Comparison of ENCODE assay signal across 11 mouse cellular contexts in genomic region chr17:29122817-29123216, GRCm38 (mm10). TPM values are rescaled to one million over a fixed set of nuclear protein-coding genes. Genes with fewer than 3 reads are reported as not detected.
DNase-seq lines count a peak whose midpoint lies in the region; TF ChIP-seq lines count a peak whose summit lies in the region.
"Had no signal": no experiment of that assay in that cellular context is flagged by ENCODE, and none has a peak within 500 bp of the region (broad histone marks: within the 10 kb centered on the region; RNA-seq: fewer than 3 reads in every experiment).

No protein-coding gene starts in this region.

- no peaks in the 10 kb centered on the region for H3K27me3 ChIP-seq in small intestine, adult 2 months (ENCODE audit: control insufficient read depth, insufficient read depth, low read length)

- no peak for TF ChIP-seq CTCF in small intestine, adult 2 months (IDR thresholded peaks at IDR 0.05; ENCODE audit: extremely low read depth, insufficient read length, insufficient replicate concordance, low read depth, low read length)

- peaks cover 17% of the 10 kb centered on the region for H3K4me1 ChIP-seq in small intestine, adult 2 months (ENCODE audit: control insufficient read depth, insufficient read depth, insufficient read length, low read length)
- H3K4me1 ChIP-seq: midbrain, embryonic 10.5 days had no signal

- peak overlapping the region; percentile 46 for H3K27ac ChIP-seq in small intestine, adult 2 months (ENCODE audit: insufficient read depth, low read depth, low read length)
- H3K27ac ChIP-seq: limb, embryonic 12.5 days; midbrain, embryonic 10.5 days had no signal

- no peaks in the 10 kb centered on the region for H3K36me3 ChIP-seq in small intestine, adult 2 months (ENCODE audit: control insufficient read depth, insufficient read depth, low read length)
- H3K36me3 ChIP-seq: limb, embryonic 12.5 days; midbrain, embryonic 10.5 days had no signal

- no peak overlapping the region for H3K4me3 ChIP-seq in small intestine, adult 2 months (ENCODE audit: low read depth, low read length)
- H3K4me3 ChIP-seq: limb, embryonic 12.5 days; midbrain, embryonic 10.5 days had no signal

- WGBS in small intestine, adult 2 months, result 18% methylated on average over 6 of the region's 6 CpGs

- DNase-seq in right cerebral cortex, postnatal 4 days, result peak; percentile 3
- DNase-seq in right cerebral cortex, adult 2 months (ENCODE audit: low spot score in 2 of 2), result no peak
- DNase-seq in adrenal gland, postnatal 25 days, result peak; percentile 61
- DNase-seq in kidney, adult 8-10 months, result peak; percentile 93 to 94
- no peak for DNase-seq in embryo, embryonic 10.5 days (ENCODE audit: low spot score)
- DNase-seq in cerebellum, postnatal 25 days, result no peak

- TF ChIP-seq POLR2A in small intestine, adult 2 months (IDR thresholded peaks at IDR 0.05; ENCODE audit: low read depth, low read length), result no peak

RNA-seq across cellular contexts. Expression of gene Rab44, which starts 8.9 kb away (rescaled TPM):
- total RNA-seq in adrenal gland, postnatal 25 days (2021), result 0.30 and 0.86 TPM in 2 replicates
- polyA plus RNA-seq in small intestine, adult 2 months (2012; rRNA removed), result 0.37 and 2.5 TPM in 2 replicates
- polyA plus RNA-seq: inflammation-experienced regulatory T-cells, adult 6 months; testis, adult 2 months had no signal

RNA-seq across cellular contexts. Expression of gene Cdkn1a, which starts 32.0 kb away (rescaled TPM):
- 8.9 and 23.4 TPM in 2 replicates for total RNA-seq in adrenal gland, postnatal 25 days (2021)
- 85.1 and 293 TPM in 2 replicates for polyA plus RNA-seq in small intestine, adult 2 months (2012; rRNA removed)

Comparison
In these comparisons a context has a peak if more than half of its experiments do, and no peak if none do; other contexts are left out.
1. DNase-seq: peak in right cerebral cortex, postnatal 4 days (single experiment), adrenal gland, postnatal 25 days (single experiment) and kidney, adult 8-10 months (2 of 2); none in right cerebral cortex, adult 2 months (0 of 2), embryo, embryonic 10.5 days (single experiment) and cerebellum, postnatal 25 days (0 of 2).